Mouse (Mus musculus) small intestine, adult 2 months (tissue): Measurements from ENCODE around the gene Prkch.

Source experiments
- CTCF ChIP-seq: fragments of 200-500 bp; IDR thresholded peaks from 2 replicates; pipeline ENCODE4 v1.5.1; 2012; ENCODE audit warnings: low read depth, mild to moderate bottlenecking, control low read depth, inconsistent platforms, low read length, moderate library complexity, mixed read lengths; ENCODE audit not compliant: insufficient replicate concordance, insufficient read length; ENCODE audit errors: extremely low read depth
- POLR2A ChIP-seq: fragments of 200-500 bp; IDR thresholded peaks from 2 replicates; pipeline ENCODE4 v1.6.1; 2012; ENCODE audit warnings: low read depth, mild to moderate bottlenecking, control low read depth, inconsistent platforms, low read length, moderate library complexity

DNA sequence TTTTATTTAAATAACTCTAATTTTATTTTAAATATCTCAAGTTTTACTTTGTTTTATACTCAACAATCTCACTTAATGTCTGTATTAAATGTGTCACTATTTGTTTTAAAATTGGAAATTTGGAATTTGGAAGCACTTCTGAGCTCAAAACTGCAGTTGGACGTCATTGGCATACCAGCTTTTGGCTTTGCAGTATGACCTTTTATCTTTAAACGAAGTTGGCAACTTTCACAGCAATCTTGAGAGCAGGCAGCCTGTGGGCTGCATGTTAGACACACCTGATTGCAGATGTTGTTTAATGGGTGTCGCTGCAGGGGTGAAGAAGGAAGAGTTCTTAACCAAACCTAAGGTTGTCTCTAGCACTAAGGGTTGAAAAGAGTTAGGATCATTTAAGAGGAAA is 220.9 kb downstream of the Prkch start:
- TF ChIP-seq CTCF (no peak), POLR2A (no peak)
